Mouse (Mus musculus): ENCODE measurements around the gene Mymx.

DNA sequence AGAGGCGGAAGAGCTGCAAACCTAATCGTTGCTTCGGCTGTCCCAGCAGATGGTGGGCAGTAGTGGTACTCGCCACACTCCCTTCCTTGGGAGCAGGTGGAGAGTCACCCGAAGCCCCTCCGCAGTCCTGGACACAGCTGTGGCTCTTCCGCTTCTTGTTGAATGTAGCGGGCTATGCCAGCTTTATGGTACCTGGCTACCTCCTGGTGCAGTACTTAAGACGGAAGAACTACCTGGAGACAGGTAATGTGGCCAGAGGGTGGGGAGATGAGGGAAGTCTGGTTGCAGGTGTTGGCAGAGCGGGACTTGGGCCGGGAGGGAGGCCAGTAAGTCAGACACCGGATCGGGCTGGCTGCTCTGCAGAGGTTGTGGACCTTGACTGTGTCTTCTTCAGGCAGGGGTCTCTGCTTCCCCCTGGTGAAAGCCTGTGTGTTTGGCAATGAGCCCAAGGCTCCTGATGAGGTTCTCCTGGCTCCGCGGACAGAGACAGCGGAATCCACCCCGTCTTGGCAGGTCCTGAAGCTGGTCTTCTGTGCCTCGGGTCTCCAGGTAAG is 37.3 kb downstream of the Mymx start:
- no peak for TF ChIP-seq CTCF (IDR thresholded peaks at IDR 0.05)
- no peak for TF ChIP-seq EP300 (IDR thresholded peaks at IDR 0.05)

Data from lung, postnatal 0 days (tissue).